Mouse (Mus musculus) adipose tissue, adult 10 weeks (tissue): ENCODE measurements around the gene Pigt. TPM values are rescaled to one million over a fixed set of nuclear protein-coding genes. Genes with fewer than 3 reads are reported as not detected.

Experiments used
- polyA plus RNA-seq: library from polyadenylated mRNA; stranded (reverse); fragments of 350-450 nt; fragmentation: Illumina TruSeq; extraction: RNeasy Lipid Tissue Mini Kit (QIAGEN cat#74804); gene quantifications from one replicate; pipeline ENCODE4 v1.2.3, GENCODE M21; 2014; ENCODE audit warnings: low read depth, low replicate concordance

Pigt gene
- 74.8 TPM for polyA plus RNA-seq

DNA sequence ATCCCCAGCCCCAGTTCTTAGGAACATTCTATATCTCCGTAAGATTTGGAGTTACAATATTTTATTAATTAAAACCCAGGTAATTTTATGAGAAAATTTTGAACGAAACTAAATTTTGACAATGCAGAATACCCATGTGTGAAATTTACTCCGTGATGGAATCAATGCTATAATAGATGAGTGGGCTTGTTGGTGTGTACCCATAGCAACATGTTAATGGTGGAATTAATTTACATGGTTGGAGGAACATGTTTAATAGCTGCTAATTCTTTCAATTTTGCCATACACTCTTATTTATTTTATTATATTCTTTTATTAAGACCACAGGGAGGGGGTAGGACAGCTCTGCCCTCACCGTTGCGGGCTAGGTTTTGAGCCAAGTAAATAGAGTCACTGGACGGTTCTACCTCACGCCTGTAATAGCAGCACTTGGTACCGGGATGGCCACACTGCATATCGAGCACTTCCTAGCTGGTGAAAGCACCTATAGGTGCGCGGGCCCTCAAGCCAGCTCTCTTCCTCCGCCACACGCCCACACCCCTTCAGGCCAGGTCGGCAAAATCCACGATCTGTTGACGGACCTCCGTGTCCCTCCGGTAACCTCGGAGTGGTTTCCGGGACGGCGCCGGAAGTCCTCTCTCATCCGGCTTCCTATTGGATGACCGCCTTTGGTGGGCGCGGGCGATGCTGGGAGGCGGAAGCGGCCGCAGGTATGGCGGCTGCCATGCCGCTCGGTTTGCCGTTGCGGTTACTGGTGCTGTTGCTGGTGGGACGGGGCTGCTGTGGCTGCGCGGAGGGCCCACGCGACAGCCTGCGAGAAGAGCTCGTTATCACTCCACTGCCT lies at the start of gene Pigt:
Gene Pigt (plus strand): TSS at position 674 of the 844 bp plus-strand sequence.

DNA sequence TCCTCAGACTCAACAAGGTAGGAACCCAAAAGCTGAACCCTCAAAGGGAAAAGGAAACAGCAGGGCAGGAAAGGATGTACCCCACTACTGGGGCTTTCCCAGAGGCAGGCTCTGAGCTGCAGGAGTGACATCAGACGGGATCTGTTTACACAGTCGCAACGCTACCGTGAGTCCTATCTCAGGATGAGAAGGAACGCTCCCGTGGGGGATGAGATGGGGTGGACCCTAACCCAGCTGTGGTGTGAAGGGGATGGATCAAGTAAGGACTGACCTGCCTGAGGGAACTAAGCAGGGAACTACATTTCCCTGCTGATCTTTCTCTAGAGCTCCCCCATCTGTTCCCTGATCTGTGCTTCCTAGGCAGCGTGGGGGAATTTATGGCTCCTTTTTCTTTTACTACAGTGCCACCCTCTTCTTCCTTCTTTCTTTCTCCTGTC lies 40.4 kb upstream of the Pigt start, which contains the start of gene Sys1:
Gene Sys1 (plus strand): TSS at position 101 of the 437 bp plus-strand sequence.

DNA sequence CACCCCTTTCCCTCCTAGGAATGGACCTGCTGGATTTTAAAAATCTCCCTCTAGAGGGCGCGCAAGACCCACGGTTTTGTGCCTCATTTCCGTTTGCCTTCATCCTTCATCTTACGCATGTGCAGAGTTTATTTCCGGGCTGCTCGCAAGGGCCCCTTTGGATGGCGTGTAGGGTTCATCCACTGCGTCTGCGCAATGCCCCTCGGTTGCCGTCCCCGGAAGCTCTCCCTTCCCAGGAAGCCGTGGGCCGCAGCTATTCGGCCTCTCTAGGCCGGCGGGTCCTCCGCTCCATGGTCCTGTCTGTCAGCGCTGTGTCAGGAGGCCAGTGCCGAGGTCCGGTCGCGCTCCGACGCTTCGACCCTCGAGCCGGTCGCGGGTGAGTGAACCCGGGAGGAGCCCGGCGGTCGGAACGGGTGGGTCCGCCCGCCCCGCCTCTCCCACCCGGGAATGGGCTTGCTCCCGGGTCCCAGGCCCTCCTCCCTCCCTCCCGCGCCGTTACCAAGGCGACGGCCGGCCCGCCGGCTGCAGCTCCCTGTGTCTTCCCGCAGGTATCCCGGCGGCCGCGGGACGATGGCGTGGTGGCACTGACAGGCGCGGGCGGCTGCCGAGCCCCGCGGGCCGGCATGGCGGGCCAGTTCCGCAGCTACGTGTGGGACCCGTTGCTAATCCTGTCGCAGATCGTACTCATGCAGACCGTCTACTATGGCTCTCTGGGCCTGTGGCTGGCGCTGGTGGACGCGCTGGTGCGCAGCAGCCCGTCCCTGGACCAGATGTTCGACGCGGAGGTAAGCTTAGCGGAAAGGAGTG lies 36.4 kb upstream of the Pigt start, which contains the start of gene Gm20458:
Gene Gm20458 (plus strand): TSS at position 223 of the 807 bp plus-strand sequence.

DNA sequence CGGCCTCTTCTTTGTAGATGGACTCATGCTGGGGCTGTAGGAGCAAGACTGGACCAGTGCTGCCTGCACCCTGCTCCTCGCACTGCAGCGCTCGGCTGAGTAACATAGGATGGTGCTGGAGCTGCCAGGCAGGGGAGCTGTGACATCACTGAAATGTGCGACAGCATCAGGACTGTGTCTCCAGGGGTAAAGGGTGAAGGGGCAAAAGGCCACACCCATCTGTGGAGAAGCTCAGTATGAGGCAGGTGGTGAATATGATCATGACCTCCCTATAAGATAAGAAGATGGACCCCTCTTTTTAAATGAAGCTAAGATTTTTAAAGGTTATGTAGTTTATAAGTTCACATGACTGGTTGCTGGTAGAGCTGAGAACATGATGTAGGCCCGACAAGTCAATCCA lies 23.7 kb upstream of the Pigt start, which contains the start of gene Trp53tg5:
Gene Trp53tg5 (minus strand): TSS at position 101 of the 400 bp plus-strand sequence.

GRCm38 (mm10) chr2:164485681-164486257 lies 11.6 kb upstream of the Pigt start, which contains the start of gene Dbndd2:
Dbndd2 (plus strand) TSS chr2:164486106.

Other genes starting within 250 kb of the Pigt start
- not detected for gene Svs3b, start 240.9 kb upstream of the Pigt start, polyA plus RNA-seq
- not detected for gene Svs4, start 219.1 kb upstream of the Pigt start, polyA plus RNA-seq
- not detected for gene Svs3a, start 208.3 kb upstream of the Pigt start, polyA plus RNA-seq
- not detected for gene Svs6, start 180.8 kb upstream of the Pigt start, polyA plus RNA-seq
- 1.8 TPM for gene Svs5, start 164.8 kb upstream of the Pigt start, polyA plus RNA-seq
- gene Slpi, start 108.4 kb upstream of the Pigt start, polyA plus RNA-seq, result 110 TPM
- gene Rbpjl, start 94.4 kb upstream of the Pigt start, polyA plus RNA-seq, result not detected
- gene Matn4, start 92.4 kb upstream of the Pigt start, polyA plus RNA-seq, result 1.1 TPM
- gene Sdc4, start 53.6 kb upstream of the Pigt start, polyA plus RNA-seq, result 26.4 TPM
- 31.9 TPM for gene Sys1, start 40.6 kb upstream of the Pigt start, polyA plus RNA-seq
- not detected for gene Gm20458, start 36.6 kb upstream of the Pigt start, polyA plus RNA-seq
- 2.1 TPM for gene Trp53tg5, start 23.8 kb upstream of the Pigt start, polyA plus RNA-seq
- 18.9 TPM for gene Dbndd2, start 11.4 kb upstream of the Pigt start, polyA plus RNA-seq
- gene Wfdc2, start 64.9 kb downstream of the Pigt start, polyA plus RNA-seq, result 15.2 TPM
- gene Spint3, start 75.9 kb downstream of the Pigt start, polyA plus RNA-seq, result 240 TPM
- gene Wfdc6a, start 87.9 kb downstream of the Pigt start, polyA plus RNA-seq, result 118 TPM
- gene Eppin, start 96.1 kb downstream of the Pigt start, polyA plus RNA-seq, result 285 TPM
- gene Wfdc6b, start 116.0 kb downstream of the Pigt start, polyA plus RNA-seq, result 215 TPM
- gene Wfdc8, start 116.1 kb downstream of the Pigt start, polyA plus RNA-seq, result 244 TPM
- 298 TPM for gene Wfdc16, start 141.3 kb downstream of the Pigt start, polyA plus RNA-seq
- gene Wfdc10, start 158.5 kb downstream of the Pigt start, polyA plus RNA-seq, result 2,863 TPM
- gene Wfdc9, start 159.1 kb downstream of the Pigt start, polyA plus RNA-seq, result 297 TPM
- 41.2 TPM for gene Wfdc11, start 176.6 kb downstream of the Pigt start, polyA plus RNA-seq
- 775 TPM for gene Wfdc13, start 187.6 kb downstream of the Pigt start, polyA plus RNA-seq
- gene Spint4, start 201.0 kb downstream of the Pigt start, polyA plus RNA-seq, result 1,086 TPM
- 379 TPM for gene Spint5, start 217.8 kb downstream of the Pigt start, polyA plus RNA-seq
- gene Wfdc3, start 248.4 kb downstream of the Pigt start, polyA plus RNA-seq, result 12.2 TPM
- 26.0 TPM for gene Dnttip1, start 248.5 kb downstream of the Pigt start, polyA plus RNA-seq